Mouse (Mus musculus): ENCODE measurements at regions not wholly inside any gene's neighbourhood (a gene's known extent, or its start where the extent isn't known, plus 50 kb on each side); places are given as distances from the start of the nearest gene placed in this dataset.

GRCm38 (mm10) chr10:92277981-92278380 lies 444.2 kb downstream of the Nedd1 start:
- WGBS = 21% methylated on average over 2 of the region's 2 CpGs
- no peak for DNase-seq (ENCODE audit: low read depth, low spot score)

DNA sequence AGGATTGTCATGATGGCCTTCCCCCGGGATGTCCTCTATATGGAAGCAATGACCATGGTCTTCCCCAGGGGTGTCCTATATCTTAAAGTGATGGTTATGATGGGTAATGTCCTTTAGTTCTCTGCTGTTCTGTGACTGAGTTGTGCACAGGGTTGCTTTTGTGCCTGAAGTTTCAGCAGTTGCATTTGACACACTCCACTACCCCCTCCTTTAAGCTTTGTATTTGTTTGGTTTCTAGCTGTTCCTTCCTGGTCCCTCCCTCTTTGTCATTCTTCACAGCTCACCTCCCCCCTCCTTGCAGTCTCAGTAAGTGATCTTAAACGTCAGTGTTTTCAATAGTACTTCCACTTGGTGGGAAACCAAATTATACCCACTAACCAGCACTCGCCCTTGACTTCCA lies 464.4 kb downstream of the Nedd1 start:
- DNase-seq (ENCODE audit: low read depth, low spot score) = no peak
- 57% methylated on average over 3 of the region's 3 CpGs for WGBS

GRCm38 (mm10) chr10:92248648-92249047 lies 473.6 kb downstream of the Nedd1 start:
- no peak for DNase-seq (ENCODE audit: low read depth, low spot score)
- 79% methylated on average over 3 of the region's 3 CpGs for WGBS

DNA sequence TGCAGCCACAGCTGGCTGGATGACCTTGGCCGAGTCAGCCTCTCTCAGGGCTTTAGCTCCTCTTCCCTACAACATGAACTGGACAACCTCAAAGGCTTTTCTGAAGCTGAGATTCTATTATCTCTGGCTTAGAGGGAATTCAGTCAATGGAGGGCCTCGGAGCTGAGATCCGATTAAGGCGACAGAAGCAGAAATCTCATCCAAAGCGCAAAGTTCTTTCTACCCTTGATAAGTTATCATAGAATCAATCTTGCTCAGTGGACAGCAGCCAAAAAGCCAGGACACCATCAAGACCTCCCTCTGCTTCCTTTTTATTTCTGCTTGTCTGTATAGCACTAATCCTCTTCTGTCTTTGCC lies 474.8 kb downstream of the Nedd1 start:
- WGBS = 70% methylated on average over 5 of the region's 5 CpGs
- DNase-seq (ENCODE audit: low read depth, low spot score) = no peak

- DNase-seq (ENCODE audit: low read depth, low spot score) = no peak
- 60% methylated on average over 7 of the region's 7 CpGs for WGBS
These were observed 475.3 kb downstream of the Nedd1 start for GRCm38 (mm10) chr10:92246785-92247448.

- 66% methylated on average over 11 of the region's 11 CpGs for WGBS
- DNase-seq (ENCODE audit: low read depth, low spot score) = no peak
These were observed 479.3 kb downstream of the Nedd1 start for GRCm38 (mm10) chr10:92242714-92243440.

GRCm38 (mm10) chr10:92237881-92238280 lies 484.3 kb downstream of the Nedd1 start:
- WGBS = 67% methylated on average over 5 of the region's 5 CpGs
- no peak for DNase-seq (ENCODE audit: low read depth, low spot score)

DNA sequence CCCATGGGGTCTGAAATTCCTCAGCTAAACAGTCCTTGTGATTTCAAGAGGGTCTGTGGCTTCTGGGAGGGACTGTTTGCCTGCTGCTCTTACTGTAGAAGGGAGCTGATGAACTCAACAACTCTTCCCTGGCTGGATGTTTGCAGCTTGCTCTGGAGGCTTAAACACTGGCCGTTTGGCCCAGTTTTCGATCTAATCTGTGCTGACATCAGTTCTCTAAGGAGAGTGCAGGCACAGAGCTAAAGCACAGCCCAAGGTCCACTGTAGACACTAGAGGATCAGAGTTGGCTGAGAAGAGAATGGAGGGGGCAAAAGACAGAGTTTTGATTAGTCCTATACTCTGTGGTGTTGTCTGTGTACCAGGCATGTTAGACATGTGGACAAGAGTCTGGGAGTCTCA lies 490.1 kb downstream of the Nedd1 start:
- no peak for DNase-seq (ENCODE audit: low read depth, low spot score)
- 44% methylated on average over 2 of the region's 2 CpGs for WGBS

DNA sequence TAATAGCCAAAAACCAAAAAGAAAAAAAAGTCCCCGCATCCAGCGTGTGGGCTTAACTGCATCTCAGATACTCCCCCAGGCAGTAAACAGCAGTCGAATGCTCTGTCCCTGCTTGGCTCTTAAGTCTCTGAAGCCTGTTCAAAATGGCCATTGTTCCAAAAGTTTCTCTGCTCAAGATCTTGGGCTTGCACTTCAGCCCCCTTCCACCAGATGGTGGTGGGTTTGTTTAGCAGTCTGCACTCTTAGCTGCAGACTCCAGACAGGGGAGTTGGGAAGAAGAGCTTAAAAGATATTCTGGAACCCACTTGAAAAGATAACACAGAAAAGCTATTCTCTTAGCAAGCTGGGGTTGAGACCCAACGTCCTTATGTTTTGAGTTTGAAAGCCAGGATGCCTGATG lies 496.4 kb downstream of the Nedd1 start:
- WGBS = 68% methylated on average over 4 of the region's 4 CpGs
- no peak for DNase-seq (ENCODE audit: low read depth, low spot score)

- 89% methylated on average over 7 of the region's 7 CpGs for WGBS
- no peak for DNase-seq (ENCODE audit: low read depth, low spot score)
These were observed 497.1 kb downstream of the Nedd1 start for GRCm38 (mm10) chr10:92225071-92225470.

DNA sequence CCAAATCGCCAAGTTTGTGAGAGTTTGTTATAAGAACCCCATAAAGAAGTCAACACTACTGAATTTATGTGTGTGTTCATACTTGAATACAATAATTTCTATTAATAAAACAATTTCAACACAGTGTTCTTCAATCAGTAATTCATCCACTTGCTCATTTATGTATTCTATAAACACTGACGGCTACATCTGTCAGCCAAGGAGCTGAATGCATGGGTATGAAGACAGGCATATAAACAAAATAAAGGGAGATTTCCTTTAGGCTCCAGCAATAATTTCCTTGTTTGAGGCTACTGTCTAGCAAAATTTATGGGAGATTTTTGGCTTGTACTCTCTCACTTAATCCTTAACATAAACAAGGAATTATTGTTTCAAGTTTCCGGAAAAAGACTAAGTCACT lies 502.9 kb downstream of the Nedd1 start:
- 61% methylated on average over 3 of the region's 3 CpGs for WGBS
- DNase-seq (ENCODE audit: low read depth, low spot score) = no peak

GRCm38 (mm10) chr10:92170856-92171255 lies 551.4 kb downstream of the Nedd1 start:
- DNase-seq (ENCODE audit: low read depth, low spot score) = no peak
- 77% methylated on average over 8 of the region's 8 CpGs for WGBS

GRCm38 (mm10) chr10:92166057-92166456 lies 556.2 kb downstream of the Nedd1 start:
- DNase-seq (ENCODE audit: low read depth, low spot score) = no peak
- 76% methylated on average over 2 of the region's 2 CpGs for WGBS

DNA sequence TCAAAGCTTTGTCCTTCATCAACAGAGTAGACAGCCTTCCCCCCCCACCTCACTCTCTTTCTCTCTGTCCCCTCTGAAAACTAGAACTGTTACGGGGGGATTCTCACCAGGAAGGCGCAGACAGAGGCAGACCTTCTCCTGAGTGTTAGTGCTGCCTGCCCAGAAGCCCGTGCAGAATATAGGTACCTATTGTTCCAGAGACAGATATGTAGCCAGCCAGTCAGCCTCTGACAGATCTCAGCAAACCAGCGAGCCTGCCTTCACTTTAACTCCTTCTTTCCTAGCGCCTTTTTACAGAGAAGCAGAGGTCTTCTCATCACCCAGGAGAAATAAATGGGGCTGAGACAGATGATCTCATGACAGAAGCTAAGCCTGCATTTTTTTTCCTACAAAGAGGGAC lies 557.2 kb downstream of the Nedd1 start:
- no peak for DNase-seq (ENCODE audit: low read depth, low spot score)
- WGBS = 40% methylated on average over 5 of the region's 5 CpGs

GRCm38 (mm10) chr10:92164648-92164960 lies 557.6 kb downstream of the Nedd1 start:
- 56% methylated on average over 3 of the region's 3 CpGs for WGBS
- DNase-seq (ENCODE audit: low read depth, low spot score) = no peak

DNA sequence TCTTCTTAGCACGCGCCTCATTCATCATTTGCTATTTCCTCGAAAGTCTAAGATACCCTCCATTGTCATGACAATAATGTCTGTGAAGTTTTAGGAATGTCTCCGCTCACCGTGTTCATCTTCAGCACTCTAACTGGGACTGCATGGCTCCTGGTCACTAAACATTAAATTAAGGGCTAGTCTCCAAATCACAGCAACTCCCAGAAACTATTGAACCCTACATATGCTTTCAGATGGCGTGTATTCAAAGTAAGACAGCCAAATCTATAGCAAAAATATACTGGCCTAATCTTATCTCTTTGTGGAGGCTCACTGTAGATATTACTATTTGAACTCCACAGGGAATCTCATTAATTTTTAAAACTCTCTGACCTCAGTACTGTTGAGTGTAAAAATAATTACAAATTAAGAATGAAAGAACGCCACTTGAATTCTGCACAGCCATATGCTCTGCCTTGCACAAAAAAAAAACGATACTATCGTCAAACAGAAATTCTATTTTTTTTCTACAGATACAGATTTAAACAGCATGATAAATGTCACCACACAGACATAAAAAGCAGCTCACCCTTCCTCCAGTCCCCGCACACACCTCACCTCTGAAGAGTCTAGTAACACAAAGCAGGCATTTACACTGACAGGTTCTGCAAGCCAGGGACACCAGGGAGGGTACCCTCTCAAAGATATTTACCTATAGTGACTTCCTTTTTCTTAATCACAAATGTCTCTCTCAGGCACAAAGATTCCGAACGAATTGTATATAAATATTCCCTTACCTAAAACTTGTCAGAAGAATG lies 558.2 kb downstream of the Nedd1 start:
- WGBS = 68% methylated on average over 12 of the region's 12 CpGs

DNA sequence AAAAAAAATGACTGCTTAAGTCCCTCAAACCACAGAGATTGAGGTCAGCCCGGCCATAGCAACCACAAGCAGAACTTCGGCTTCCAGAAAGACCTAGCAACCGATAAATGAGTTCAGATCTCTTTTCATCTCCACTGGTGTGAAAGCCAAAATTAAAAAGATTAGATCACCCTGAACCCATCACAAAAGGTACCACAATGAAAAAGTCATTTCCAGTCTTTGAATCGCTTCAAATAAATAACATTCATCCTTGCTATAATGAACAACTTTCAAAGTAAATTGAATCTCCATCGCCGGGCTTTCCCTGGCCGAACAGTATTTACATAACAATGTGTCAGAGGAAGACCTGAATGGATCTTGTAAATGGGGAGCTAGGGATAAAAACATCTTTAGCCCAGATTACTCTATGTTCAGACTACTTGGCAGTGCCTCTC lies 559.1 kb downstream of the Nedd1 start:
- 14% methylated on average over 7 of the region's 7 CpGs for WGBS

More for the DNA sequence above, 558.2 kb downstream of the Nedd1 start:
- DNase-seq (ENCODE audit: low read depth, low spot score) = no peak

GRCm38 (mm10) chr10:92162473-92163011 lies 559.7 kb downstream of the Nedd1 start:
- 3% methylated on average over 29 of the region's 29 CpGs for WGBS
- no peak for DNase-seq (ENCODE audit: low read depth, low spot score)

More for the DNA sequence above, 559.1 kb downstream of the Nedd1 start:
- DNase-seq (ENCODE audit: low read depth, low spot score) = no peak

DNA sequence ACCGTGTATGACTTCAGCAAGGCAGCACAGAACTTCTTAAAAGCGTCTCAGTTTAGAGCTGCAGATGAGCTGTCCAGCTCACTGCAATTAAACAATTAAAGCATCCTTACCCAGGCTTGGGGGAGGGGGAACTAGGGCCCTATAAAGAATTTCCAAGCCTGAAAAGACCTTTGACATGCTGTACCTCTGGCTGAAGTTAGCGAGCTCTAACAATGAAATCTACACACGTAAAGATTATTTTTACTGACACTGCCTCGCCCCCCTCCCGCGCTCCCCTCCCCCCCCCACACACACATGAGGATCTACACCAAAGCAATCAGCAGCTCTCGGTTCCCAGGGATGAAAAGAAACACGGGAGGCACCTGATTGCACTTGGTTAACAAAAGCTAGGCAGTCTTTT lies 560.7 kb downstream of the Nedd1 start:
- 13% methylated on average over 9 of the region's 9 CpGs for WGBS
- DNase-seq (ENCODE audit: low read depth, low spot score) = no peak

DNA sequence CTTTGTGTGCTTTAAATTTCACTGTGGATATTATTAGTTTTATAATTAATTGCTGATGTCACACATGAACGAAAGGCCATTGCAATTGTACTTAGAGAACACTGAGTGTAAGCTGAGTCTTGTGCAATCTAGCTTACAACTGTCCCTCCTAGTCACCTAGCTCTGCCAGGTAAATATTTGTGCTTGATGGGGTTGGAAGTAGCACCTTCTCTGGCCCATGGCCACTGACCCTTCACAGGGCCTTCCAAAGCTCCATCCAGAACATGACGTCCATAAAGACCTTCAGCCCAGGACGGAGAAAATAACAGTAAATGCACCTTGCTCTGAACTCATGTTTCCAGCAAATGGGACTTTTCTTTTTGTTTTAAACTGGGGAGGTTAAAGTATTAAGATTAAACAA lies 576.0 kb downstream of the Nedd1 start:
- DNase-seq (ENCODE audit: low read depth, low spot score) = no peak
- 55% methylated on average over 3 of the region's 3 CpGs for WGBS

DNA sequence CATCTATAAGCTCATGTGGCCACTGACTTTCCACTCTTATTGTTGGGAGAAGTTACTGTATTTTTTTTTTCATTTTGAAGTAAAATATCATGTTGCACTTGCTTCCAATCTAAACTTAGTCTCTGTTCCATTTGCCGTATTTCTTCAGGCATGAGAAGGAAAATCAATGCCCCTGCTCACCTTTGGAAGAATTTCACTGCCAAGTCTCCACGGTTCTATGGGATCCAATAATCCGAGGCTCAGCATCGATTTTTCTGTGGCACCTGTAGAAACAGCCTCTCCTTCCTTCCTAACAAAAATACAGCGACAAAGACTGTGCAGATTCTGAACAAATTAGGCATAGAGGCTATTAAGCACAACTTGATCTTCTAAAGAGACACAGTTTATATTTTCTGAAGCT lies 586.7 kb downstream of the Nedd1 start:
- 83% methylated on average over 5 of the region's 5 CpGs for WGBS
- no peak for DNase-seq (ENCODE audit: low read depth, low spot score)
